Mouse (Mus musculus) monocyte, adult 2 months (primary cell): Measurements from ENCODE around the gene Htr6.

Source experiments
- DNase-seq, 2 experiments: peaks; one replicate each; pipeline ENCODE4 v3.0.0; 2022; ENCODE audit warnings: low spot score in 2 of 2, low read depth in 1 of 2

The Htr6 gene

DNA sequence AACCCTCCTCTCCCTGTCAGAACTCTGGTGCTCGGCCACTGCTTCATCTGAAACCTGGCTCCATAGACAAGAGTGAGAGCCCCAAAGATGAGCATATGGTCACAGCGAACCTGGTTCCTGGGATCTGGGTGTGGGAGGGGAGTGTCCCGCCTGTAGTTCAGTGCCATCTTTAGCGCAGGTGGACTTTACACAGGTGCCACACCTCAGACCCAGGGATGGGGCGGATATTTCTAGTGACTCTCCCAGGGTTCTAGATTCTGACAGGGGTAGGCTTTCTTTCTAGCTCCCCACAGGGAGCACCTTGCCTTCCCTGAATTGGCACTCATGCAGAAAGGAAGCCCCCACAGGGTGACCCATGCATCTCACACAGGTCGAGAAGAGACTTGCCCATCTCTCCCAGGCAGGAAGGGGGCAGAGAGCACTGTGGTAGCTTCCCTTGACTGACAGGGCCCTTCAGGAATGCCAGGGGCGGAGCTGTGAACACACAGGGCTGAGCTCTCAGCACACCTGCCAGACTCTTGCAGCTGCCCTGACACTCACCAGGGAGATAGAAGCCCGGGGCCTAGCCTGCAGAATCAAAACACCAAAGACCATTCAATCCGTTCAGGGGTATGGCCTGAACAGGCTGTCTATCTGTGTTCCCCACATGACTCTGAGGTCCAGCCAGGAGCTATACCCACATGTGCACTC lies 13.8 kb upstream of the Htr6 start:
- DNase-seq: no peak

DNA sequence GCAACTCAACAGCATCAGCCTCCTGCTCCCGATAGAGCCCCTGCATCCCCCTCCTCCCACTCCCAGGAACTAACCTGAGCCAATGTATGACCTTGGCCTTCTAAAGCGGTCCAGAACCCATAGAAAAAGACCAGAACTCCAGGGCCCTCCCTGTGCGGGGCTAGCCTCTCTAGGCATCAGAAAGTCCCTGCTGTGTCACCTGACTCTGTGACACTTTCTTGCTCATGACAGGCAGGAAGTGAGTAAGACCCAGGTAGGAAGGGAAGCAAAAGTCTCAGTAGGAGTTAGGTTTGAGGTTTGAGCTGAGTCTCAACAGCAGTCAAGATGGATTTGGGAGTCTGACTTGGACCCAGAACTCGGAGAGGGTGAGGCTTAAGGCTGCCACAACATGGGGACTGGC lies 11.6 kb upstream of the Htr6 start:
- no peak for DNase-seq

DNA sequence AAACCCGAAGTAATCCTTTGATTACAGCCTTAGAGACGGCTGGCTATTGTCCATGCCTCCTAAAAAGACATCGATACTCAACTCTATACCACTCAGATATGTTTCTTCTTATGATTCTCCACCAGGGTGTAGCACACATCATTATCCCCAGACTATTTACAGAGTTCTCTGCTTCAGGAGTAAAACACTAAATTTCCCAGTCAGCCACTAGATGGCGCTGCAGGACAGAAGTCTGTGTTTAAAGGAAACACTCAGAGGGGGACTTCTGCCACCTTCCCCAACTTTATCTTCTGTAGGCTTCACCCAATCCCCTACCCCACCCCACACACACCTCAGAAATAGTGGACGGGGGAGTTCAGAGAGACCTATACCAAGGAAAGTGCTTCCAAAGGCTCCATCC lies 10.7 kb upstream of the Htr6 start:
- DNase-seq: peak; percentile 20 to 68

DNA sequence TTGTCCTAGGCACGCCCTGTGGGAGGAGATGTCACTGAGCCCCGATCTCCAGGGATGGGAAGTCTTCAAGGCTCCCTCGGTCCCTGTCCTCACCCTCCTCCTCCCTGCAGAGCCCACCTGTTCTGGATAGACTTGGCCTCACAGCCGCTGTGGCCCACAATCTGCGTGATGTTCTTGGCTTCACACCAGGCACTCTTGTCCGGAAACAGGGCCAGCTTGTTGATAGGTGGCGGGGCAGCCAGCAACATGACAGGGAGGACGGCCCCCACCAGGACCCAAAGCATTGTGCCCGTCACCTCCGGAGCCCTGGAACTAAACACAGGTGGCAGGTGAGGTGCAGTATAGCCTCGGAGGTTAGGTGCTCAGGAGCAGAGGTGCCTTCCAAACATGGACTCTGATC lies 10.0 kb upstream of the Htr6 start:
- no peak for DNase-seq

DNA sequence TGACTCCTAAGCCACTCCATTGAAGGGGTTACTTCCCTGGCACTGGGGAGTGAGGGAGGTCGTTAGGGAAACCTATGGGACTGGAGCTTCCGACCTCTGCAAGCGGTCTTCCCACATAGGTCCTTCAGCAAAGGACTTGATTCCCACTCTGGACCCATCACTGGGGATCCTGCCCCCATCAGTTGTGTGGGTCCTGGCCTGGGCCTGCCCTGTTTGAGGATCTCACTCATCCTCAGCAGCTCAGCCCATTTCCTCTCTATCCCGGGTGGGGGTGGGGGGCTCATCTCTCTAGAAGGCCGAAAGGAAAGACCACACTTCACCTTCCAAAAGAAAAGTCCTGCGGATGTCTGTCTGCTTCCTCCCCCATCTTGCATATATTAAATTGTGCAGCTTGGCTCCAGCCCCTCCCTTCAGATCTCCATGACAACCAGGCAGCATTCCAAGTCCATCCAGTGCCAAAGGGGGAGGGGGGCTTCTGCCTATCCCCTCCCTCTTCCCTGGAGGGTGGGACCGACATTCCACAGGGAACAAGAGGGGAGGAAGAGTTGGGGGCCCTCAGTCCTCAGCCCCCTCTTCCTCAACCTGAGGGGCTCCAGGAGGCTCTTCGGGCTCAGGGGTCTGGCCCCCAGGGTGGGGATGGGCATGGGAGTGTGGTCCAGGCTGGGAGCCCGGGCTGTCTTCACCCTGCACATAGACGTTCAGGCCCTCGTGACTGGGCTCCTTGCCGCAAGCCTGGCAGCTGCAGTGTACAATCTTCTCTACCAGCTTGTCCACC lies 7.6 kb upstream of the Htr6 start:
- no peak for DNase-seq

DNA sequence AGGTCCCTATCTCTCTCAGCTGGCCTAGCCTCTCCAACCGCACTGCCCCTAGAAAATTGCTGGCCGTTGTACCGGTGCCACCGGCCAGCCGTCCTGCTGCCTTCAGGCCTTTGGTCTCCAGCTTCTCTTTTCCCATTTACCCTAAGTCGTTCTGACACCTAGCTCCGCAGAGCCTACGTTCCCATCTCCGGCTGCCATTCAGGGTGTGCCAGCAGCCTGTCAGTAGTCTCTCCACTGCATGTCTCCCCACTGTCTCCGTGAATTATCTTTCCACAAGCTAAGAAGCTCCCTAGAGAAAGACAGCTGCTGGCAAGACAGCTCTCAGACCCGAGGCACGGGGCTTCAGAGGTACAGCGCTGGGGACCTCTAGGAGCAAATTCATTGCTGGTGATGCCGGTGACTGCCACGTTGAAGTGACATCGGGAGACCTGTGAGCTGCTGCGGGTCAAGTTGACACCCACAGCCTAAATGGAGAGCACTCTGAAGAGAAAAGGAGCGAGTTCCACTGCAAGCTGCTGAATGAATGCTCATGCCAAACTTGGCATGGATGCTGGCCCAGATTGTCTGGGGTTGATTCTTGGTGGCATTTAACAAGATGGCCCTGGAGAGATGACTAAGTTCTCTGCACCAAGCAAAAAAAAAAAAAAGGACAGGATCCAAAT lies 6.0 kb upstream of the Htr6 start:
- DNase-seq: no peak

DNA sequence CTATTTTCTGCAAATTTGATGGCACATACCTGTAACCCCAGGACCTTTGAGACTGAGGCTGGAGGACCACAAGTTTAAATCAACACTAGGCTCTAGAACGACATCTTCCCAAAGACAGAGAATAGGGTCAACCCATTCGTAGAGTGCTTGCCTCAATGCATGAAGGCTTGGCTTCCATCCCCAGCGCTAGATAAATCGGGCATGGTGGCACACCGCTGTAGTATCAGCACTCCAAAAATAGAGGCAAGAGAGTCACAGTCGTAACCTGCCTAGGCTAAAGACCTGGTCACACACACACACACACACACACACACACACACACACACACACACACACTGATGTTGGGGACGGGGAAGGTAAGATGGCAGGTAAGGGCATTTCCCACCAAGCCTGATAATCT lies 4.9 kb upstream of the Htr6 start:
- no peak for DNase-seq

DNA sequence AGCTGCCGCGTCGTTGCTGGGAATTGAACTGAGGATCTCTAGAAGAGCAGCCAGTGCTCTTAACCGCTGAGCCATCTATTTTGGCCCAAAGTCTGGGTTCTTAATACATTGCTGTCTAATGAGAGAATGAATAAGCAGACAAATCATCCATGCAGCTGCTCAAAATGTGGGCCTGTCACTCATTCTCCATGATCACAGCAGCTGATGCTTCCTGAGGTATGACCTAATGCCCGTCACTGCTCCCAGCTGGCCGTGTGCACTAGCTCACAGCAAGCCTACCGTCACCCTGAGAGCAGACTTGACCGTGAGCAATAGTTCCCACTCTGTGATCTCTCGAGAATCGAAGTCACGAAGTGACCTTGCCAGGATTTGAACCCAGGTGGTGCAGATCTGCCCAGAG lies 4.1 kb upstream of the Htr6 start:
- DNase-seq: no peak

DNA sequence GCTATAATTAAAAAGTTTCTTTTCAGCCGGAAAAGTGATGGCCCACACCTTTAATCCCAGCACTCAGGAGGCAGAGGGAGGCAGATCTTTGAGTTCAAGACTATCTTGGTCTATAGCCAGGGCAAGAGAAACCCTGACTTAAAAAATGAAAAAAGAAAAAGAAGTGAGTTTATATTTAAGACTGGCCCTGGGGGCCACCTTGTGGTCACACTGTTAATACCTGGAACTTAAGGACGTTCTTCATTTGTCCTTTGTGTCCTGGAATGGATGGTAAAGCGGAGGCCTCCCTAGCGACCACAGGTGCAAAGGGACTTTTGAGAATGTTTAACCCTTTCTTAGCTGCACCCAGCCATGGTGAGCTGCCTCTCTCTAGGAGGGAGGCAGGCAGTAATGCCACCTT lies 3.4 kb upstream of the Htr6 start:
- DNase-seq: no peak

DNA sequence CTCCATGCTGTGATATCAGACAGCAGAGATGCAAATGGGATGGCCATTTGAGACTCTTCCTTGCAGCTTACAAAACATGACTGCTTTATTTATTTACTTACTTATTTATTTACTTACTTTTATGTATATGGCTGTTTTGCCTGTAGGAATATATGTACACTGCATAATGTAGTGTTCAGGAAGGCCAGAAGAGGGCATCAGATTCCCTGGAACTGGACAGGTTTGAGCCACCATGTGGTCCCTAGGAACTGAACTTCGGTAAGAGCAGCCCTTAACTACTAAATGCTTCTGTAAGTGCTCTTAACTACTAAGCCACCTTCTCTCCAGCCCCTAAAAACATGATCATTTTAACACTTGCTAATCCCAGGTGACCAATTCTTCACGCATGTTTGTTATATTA lies 2.9 kb upstream of the Htr6 start:
- no peak for DNase-seq

DNA sequence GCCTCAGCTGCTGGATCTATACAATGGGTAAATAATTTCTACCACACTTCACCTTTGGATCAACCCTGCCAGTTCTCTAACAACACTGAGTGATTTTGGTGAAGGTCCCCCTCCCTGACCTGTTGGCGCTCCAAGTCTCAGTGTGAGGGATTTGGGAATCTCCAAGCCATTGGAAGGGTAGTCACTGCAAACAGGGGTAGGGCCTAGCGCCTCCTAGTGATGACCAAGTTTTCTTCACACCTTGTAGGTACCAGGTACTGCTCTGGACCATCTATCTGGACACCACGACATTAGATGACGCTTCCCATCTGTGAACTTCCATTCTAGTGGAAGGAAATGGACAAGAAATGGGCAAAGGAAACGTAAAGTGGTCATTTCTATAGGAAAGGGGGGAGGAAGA lies 545 bp upstream of the Htr6 start:
- no peak for DNase-seq

DNA sequence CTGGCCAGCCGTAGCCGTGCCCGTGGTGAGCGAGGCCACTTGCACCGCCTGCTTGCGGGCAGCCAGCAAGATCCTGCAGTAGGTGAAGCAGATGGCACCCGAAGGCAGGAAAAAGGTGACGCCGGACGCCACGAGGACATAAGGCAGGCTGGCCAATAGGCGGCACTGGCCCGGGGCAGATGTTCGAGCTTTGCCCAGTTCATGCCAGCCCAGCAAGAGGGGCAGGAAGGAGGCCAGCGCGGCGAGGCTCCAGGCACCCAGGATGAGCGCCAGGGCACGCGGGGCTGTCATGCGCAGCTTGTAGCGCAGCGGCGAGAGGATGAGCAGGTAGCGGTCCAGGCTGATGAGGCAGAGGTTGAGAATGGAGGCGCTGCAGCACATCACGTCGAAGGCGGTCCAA lies 1.3 kb downstream of the Htr6 start:
- no peak for DNase-seq

DNA sequence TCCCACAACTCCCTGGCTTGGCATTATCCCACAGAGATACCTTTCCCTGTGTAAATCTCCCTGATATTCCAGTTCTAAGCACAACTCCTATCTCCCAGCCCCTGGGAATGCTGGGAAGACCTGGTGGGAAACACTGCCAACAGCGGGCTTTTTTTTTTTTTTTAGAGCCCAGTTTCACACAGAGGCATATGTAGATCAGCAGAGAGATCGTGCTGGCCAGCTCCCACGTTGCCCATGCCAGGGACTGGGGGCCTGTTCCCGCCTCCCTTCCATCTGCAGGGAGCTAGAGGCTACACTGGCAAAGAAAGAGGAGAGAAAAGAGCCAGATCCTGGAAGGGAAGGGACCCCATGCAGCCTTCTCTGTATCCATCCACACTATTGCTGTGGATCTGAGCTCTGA lies 7.1 kb downstream of the Htr6 start:
- no peak for DNase-seq

DNA sequence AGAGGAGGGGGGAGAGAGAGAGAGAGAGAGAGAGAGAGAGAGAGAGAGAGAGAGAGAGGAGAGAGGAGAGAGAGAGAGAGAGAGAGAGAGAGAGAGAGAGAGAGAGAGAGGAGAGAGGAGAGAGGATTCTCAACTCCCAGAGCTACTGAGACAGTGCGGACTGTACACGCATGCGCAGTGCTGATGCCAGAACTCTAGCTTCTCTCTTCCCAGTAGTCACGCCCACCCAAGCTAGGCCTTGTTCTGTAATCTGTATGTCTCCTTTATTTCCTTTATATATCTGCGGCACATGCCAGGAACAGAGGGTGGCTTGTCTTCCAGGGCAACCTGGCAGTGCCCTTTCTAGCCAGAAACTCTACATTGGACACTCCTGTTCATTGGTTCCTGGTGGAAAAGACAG lies 10.5 kb downstream of the Htr6 start:
- no peak for DNase-seq

DNA sequence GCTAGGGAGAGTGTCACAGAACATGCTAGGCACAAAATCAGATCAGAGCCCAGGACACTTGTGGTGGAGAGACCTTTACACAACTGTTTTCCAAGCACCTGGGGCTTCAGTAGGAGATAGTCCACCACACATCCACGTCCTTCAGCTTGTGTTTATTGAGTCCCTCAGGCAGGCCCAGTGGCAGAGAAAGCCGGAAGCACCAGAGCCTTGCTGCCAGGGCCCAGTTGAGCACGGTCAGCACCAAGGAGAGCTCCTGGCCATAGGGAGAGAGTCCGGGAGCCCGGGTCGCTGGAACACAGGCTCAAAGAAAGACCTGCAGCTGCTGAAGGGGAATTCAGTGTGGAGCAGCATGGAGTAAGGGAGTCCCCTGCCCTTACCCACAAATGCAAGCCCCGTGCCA lies 15.8 kb downstream of the Htr6 start:
- DNase-seq: no peak

DNA sequence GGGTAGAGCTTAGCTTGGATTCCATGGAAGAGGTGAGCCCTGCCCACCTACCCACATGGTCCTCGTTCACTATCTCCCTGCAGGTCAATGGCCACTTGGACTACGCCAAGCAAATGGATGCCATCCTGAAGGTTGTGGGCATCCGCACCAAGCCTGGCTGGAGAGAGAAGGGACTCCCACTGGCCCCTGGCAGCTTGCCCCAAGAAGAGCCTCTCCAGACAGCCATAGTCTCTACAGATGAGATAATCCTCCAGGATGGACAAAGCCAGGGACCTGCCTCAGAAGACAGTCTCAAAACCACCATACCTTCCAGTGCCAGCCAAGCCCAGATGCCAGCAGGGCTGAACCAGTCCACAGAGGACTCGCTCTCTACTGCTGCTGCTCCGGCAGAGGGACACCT lies 17.3 kb downstream of the Htr6 start:
- DNase-seq: no peak

DNA sequence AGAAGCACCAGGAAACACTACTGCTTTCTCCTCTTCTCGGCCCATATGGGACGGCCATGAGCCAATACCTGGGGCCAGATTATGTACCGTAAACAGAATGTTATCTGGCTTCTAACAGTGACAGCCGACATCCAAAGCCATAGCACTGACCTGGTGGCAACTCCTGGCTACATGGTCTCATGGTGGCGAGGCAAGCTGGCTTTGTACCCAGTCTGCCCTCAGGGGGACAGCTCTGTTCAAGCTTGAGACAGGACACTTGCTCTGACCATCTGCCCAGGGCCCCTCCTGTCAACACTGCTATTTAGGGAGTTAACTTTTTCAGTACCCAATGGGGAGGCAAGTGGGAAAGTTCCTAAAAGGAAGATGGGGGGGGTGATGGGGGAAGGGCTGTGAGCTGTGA lies 18.1 kb downstream of the Htr6 start:
- DNase-seq: no peak

DNA sequence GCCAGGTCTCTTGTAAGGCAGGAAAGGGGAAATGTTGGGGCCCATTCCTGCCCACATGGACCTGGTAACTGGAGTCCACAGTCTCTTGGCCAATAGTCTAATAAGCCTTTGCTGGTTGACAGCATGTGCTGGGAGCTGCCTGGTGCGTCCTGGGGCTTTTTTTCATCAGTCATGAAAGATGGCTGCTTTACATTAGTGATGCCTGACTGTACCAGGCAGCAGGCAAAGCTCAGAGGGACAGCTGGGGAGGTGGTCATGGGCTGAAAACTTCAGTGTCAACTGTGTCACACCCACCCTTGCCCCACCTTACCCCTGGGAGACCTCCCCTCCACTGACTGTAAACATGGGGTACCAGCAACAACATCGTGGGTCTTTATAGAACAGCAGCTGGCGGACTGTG lies 19.6 kb downstream of the Htr6 start:
- no peak for DNase-seq

DNA sequence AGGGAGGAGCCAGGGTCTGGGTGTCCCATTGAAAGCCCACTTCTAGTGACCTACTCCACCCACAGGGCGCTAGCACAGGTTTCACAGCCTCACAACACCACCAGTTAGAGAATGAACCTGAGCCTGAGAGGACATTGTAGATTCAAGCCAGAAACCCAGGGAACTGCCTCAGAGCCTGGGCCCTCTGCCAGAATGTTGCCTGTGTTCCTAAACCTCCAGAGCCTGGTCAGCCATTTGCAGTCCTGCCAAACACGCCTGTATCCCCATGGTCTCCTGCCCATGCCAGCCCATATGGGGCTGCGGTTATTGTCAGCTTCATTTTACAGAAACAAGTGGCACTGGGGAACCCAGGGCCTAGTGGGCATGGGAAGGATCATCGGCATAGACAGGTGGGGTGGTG lies 20.0 kb downstream of the Htr6 start:
- no peak for DNase-seq

DNA sequence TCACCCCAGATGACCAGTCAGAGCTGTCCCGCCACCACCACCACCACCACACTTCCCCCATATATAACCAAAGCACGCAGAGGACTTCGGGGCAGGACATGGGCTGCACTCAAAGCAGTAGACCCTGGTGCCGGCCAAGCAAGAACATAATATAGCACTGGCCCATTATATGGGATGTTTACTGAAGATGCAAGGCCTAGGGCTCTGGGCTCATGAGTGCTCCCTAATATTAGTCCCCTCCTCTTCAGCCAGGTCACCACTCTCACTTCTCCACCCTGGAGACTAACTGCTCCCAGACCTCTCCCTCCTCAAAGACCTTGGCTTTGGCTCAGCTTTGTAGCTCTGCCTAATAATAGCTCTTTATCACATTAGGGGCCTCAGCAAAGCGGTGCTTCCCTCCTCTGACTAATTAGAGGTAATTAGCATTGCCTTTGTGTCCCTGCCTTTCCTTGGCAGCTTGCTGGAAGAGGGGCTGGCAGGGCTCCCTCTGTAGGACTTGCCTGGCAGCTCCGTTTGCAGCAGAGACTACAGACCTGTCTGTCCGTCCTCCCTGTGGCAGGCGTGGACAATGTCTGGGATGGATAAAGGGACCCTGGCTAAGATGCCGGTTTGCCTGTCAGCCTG lies 21.0 kb downstream of the Htr6 start:
- no peak for DNase-seq

DNA sequence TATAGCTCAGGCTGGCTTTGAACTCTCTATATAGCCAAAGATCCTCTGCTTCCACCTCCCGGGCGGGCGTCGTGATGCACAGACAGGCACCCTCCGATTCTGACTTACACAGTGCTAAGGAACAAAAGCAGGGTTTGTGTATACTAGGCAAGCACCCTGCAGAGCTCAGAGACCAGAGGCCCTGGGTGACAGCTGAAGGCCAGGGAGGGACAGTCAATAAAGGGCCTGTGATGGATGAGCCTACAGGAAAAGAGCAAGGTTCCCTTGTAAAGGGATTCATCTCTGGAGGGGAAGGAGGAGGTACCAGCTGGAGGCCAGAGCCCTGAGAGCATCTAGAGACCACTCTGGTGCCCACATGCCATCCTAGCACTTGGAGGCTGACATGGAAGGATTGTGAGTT lies 22.0 kb downstream of the Htr6 start:
- DNase-seq: no peak

DNA sequence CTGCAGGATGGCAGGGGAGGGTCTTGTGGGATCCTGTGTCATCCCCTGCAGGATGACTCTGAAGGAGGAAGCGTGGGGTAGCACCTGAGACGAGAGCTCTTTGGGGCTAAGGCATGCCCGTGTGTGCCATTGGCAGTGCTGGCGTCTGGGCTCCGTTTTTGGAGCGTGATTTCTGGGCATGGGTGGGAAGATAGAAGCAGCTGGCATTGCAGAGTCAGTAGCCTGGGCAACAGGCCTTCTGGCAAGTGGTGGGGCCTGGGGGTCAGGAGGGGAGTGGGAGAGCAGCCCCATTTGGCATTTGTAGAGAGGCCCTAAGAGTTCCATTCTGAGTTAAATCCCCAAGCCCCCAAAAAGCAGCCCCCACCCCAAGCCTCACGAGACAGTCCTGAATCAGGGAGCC lies 22.6 kb downstream of the Htr6 start:
- no peak for DNase-seq
